Mouse (Mus musculus) liver, embryonic 16.5 days (tissue): ENCODE measurements around the gene Map4k3. TPM values are rescaled to one million over a fixed set of nuclear protein-coding genes. Genes with fewer than 3 reads are reported as not detected.
"Not testable (repeated sequence)": the region's sequence is repeated elsewhere in the genome, so short reads cannot be mapped to it uniquely, and the experiment has no call there.

Experiments
- ATAC-seq: fragments of 200-750 bp; cut with Nextera tagmentation; 2 replicates; pipeline ENCODE4 v1.8.0; 2017; ENCODE audit warnings: low read depth, mild to moderate bottlenecking, moderate number of reproducible peaks, moderate library complexity
- H3K27ac ChIP-seq: fragments of 300-500 bp; sonication (generic); 2 replicates; pipeline ENCODE4 v1.5.1; 2014; ENCODE audit warnings: mild to moderate bottlenecking, low read length
- H3K27me3 ChIP-seq: fragments of 300-500 bp; sonication (generic); 2 replicates; pipeline ENCODE4 v1.6.1; 2014; ENCODE audit warnings: low read depth, low read length, mixed read lengths; ENCODE audit not compliant: control insufficient read depth, insufficient read depth
- H3K36me3 ChIP-seq: fragments of 300-500 bp; sonication (generic); 2 replicates; pipeline ENCODE4 v1.6.1; 2014; ENCODE audit warnings: mild to moderate bottlenecking; ENCODE audit not compliant: control insufficient read depth, insufficient read depth
- H3K4me1 ChIP-seq: fragments of 300-500 bp; sonication (generic); 2 replicates; pipeline ENCODE4 v1.6.1; 2014; ENCODE audit warnings: low read depth, low read length, mixed read lengths; ENCODE audit not compliant: control insufficient read depth
- H3K4me2 ChIP-seq: fragments of 300-500 bp; sonication (generic); 2 replicates; pipeline ENCODE4 v1.6.1; 2014; ENCODE audit warnings: low read depth, low read length, mixed read lengths
- H3K4me3 ChIP-seq: fragments of 300-500 bp; sonication (generic); 2 replicates; pipeline ENCODE4 v1.5.1; 2014; ENCODE audit warnings: low read depth, mild to moderate bottlenecking, low read length
- H3K9ac ChIP-seq: fragments of 300-500 bp; sonication (generic); 2 replicates; pipeline ENCODE4 v1.6.1; 2014; ENCODE audit warnings: low read depth, low read length
- H3K9me3 ChIP-seq: fragments of 300-500 bp; sonication (generic); replicated peaks from 2 replicates; pipeline ENCODE4 v1.6.1; 2016; ENCODE audit warnings: low read length; ENCODE audit not compliant: control insufficient read depth
- WGBS: fragments of 180-500 bp; shearing (Covaris S2); extraction: QIAGEN DNeasy Blood & Tissue Kit; methylation state at CpG from one replicate; pipeline ENCODE4 v1.1.7; 2014; ENCODE audit not compliant: insufficient replicate concordance; 5-methylcytosine and 5-hydroxymethylcytosine counted together
- polyA plus RNA-seq: library from polyadenylated mRNA; unstranded; fragments of >200 nt; fragmentation: Nextera tagmentation; extraction: Ambion mirVana; gene quantifications from 2 replicates; pipeline ENCODE4 v1.2.1, GENCODE M21; 2015

The Map4k3 gene
- polyA plus RNA-seq, 1 experiment from 2014 or later, result 3.7 TPM

- 70% methylated on average over 12 of the region's 12 CpGs for WGBS
- H3K9me3 ChIP-seq, result no peaks in the 10 kb centered on the region
- peaks cover 3% of the 10 kb centered on the region; the same call in 1 of the 2 replicates for H3K27me3 ChIP-seq
- no peaks in the 10 kb centered on the region for H3K36me3 ChIP-seq
- H3K9ac ChIP-seq, result no peak overlapping the region
- peaks cover 2% of the 10 kb centered on the region; the same call in 1 of the 2 replicates for H3K4me1 ChIP-seq
- no peak overlapping the region for H3K27ac ChIP-seq
- ATAC-seq, result no peak
- H3K4me2 ChIP-seq, result no peak overlapping the region
- H3K4me3 ChIP-seq, result no peak overlapping the region
These were observed 5.0 kb upstream of the Map4k3 start for GRCm38 (mm10) chr17:80733121-80733800.

- no peak overlapping the region for H3K4me2 ChIP-seq
- no peak overlapping the region for H3K9ac ChIP-seq
- H3K27ac ChIP-seq, result no peak overlapping the region
- WGBS, result 60% methylated on average over 4 of the region's 4 CpGs
- H3K36me3 ChIP-seq, result no peaks in the 10 kb centered on the region
- ATAC-seq, result no peak
- no peak overlapping the region for H3K4me3 ChIP-seq
- peaks cover 2% of the 10 kb centered on the region; the same call in 1 of the 2 replicates for H3K4me1 ChIP-seq
- no peaks in the 10 kb centered on the region for H3K9me3 ChIP-seq
- H3K27me3 ChIP-seq, result peaks cover 11% of the 10 kb centered on the region
These were observed 4.0 kb upstream of the Map4k3 start for GRCm38 (mm10) chr17:80732256-80732655.

GRCm38 (mm10) chr17:80730283-80730682, 2.0 kb upstream of the Map4k3 start:
- H3K4me2 ChIP-seq, H3K4me3 ChIP-seq, H3K9me3 ChIP-seq, H3K36me3 ChIP-seq, ATAC-seq, H3K27ac ChIP-seq, H3K9ac ChIP-seq, H3K4me1 ChIP-seq: not testable (repeated sequence)
- H3K27me3 ChIP-seq, result peaks cover 12% of the 10 kb centered on the region
- WGBS, result 68% methylated on average over 6 of the region's 6 CpGs

GRCm38 (mm10) chr17:80729825-80730224, 1.5 kb upstream of the Map4k3 start:
- Histone ChIP-seq H3K4me3 (no peak overlapping the region), H3K4me1 (peaks cover 2% of the 10 kb centered on the region; the same call in 1 of the 2 replicates), H3K4me2 (no peak overlapping the region), H3K27ac (no peak overlapping the region), H3K27me3 (peaks cover 12% of the 10 kb centered on the region), H3K36me3 (no peaks in the 10 kb centered on the region), H3K9me3 (no peaks in the 10 kb centered on the region), H3K9ac (no peak overlapping the region)
- no peak for ATAC-seq
- WGBS, result 22% methylated on average over 5 of the region's 5 CpGs

- H3K9ac ChIP-seq, result no peak overlapping the region
- no peak overlapping the region for H3K4me3 ChIP-seq
- H3K27me3 ChIP-seq, result peaks cover 12% of the 10 kb centered on the region
- H3K9me3 ChIP-seq, result no peaks in the 10 kb centered on the region
- no peaks in the 10 kb centered on the region for H3K36me3 ChIP-seq
- WGBS, result 27% methylated on average over 9 of the region's 9 CpGs
- peak overlapping the region; percentile 38; the same call in 1 of the 2 replicates for H3K27ac ChIP-seq
- ATAC-seq, result no peak
- H3K4me1 ChIP-seq, result peaks cover 2% of the 10 kb centered on the region; the same call in 1 of the 2 replicates
- H3K4me2 ChIP-seq, result peak overlapping the region; percentile 77; the same call in 1 of the 2 replicates
These were observed 930 bp upstream of the Map4k3 start for GRCm38 (mm10) chr17:80729080-80729749.

- Histone ChIP-seq H3K4me2 (peak overlapping the region; percentile 77), H3K27ac (peak overlapping the region; percentile 93), H3K4me1 (peaks cover 2% of the 10 kb centered on the region; the same call in 1 of the 2 replicates), H3K9ac (peak overlapping the region; percentile 73), H3K9me3 (no peaks in the 10 kb centered on the region), H3K4me3 (peak overlapping the region; percentile 72), H3K36me3 (no peaks in the 10 kb centered on the region), H3K27me3 (peaks cover 12% of the 10 kb centered on the region)
- peak; percentile 26 for ATAC-seq
- 1% methylated on average over 48 of the region's 54 CpGs for WGBS
These were observed 839 bp downstream of the Map4k3 start for GRCm38 (mm10) chr17:80727341-80727951.

GRCm38 (mm10) chr17:80726821-80727220, 1.5 kb downstream of the Map4k3 start:
- Histone ChIP-seq H3K9ac (peak overlapping the region; percentile 73), H3K4me3 (peak overlapping the region; percentile 72), H3K9me3 (no peaks in the 10 kb centered on the region), H3K4me2 (peak overlapping the region; percentile 77), H3K4me1 (peaks cover 2% of the 10 kb centered on the region; the same call in 1 of the 2 replicates), H3K27ac (no peak overlapping the region; the same call in 1 of the 2 replicates), H3K36me3 (no peaks in the 10 kb centered on the region), H3K27me3 (peaks cover 12% of the 10 kb centered on the region)
- 18% methylated on average over 8 of the region's 8 CpGs for WGBS
- ATAC-seq, result no peak

- H3K9me3 ChIP-seq, result no peaks in the 10 kb centered on the region
- no peak overlapping the region for H3K4me3 ChIP-seq
- no peak overlapping the region for H3K27ac ChIP-seq
- ATAC-seq, result no peak
- no peak overlapping the region for H3K9ac ChIP-seq
- H3K4me2 ChIP-seq, result no peak overlapping the region
- peaks cover 7% of the 10 kb centered on the region for H3K27me3 ChIP-seq
- WGBS, result 68% methylated on average over 6 of the region's 6 CpGs
- no peaks in the 10 kb centered on the region for H3K4me1 ChIP-seq
- H3K36me3 ChIP-seq, result no peaks in the 10 kb centered on the region
These were observed 5.2 kb downstream of the Map4k3 start for GRCm38 (mm10) chr17:80723092-80723491.
